23 mouse cellular contexts compared by ENCODE assay signal in genomic region chr10:99425265-99425664, GRCm38 (mm10).
A peak's percentile ranks its signal among the peaks of the same experiment; 100 is the strongest.
DNase-seq lines count a peak whose midpoint lies in the region; ATAC-seq and TF ChIP-seq lines count a peak whose summit lies in the region.
"Had no signal": no experiment of that assay in that cellular context is flagged by ENCODE, and none has a peak within 500 bp of the region (broad histone marks: within the 10 kb centered on the region; RNA-seq: fewer than 3 reads in every experiment).

No protein-coding gene starts in this region.

- 84% methylated on average over 4 of the region's 4 CpGs for WGBS in lung, postnatal 0 days
- 91% methylated on average over 4 of the region's 4 CpGs for WGBS in forebrain, embryonic 15.5 days

- no peak overlapping the region for H3K27ac ChIP-seq in lung, postnatal 0 days (ENCODE audit: low read length)
- no peak overlapping the region for H3K27ac ChIP-seq in forebrain, embryonic 15.5 days (replicated peaks)
- H3K27ac ChIP-seq: embryonic facial prominence, embryonic 15.5 days; forebrain, embryonic 10.5 days; heart, adult 2 months; heart, embryonic 15.5 days; hindbrain, embryonic 15.5 days had no signal

- DNase-seq in heart, adult 11 months: peak; percentile 21
- no peak for DNase-seq in heart, postnatal 4 days
- peak; percentile 48 for DNase-seq in lung, postnatal 0 days (ENCODE audit: low spot score)
- no peak for DNase-seq in lung, postnatal 4 days
- peak; percentile 72 for DNase-seq in 416B (ENCODE audit: low read depth)
- no peak for DNase-seq in layer of hippocampus, adult 8-10 months (ENCODE audit: low spot score in 2 of 2)
- DNase-seq: adrenal gland, postnatal 25 days; cerebellum, adult 2 months; cerebellum, postnatal 10 days; embryo, embryonic 11 days; gastrocnemius, postnatal 36 days; heart, adult 2 months; heart, postnatal 14 days had no signal

- H3K4me3 ChIP-seq in lung, postnatal 0 days (ENCODE audit: low read depth, low read length): no peak overlapping the region
- H3K4me3 ChIP-seq in forebrain, embryonic 15.5 days: no peak overlapping the region
- H3K4me3 ChIP-seq: embryonic facial prominence, embryonic 15.5 days; erythroblast, embryonic 14.5 days; forebrain, embryonic 10.5 days; heart, adult 2 months; heart, embryonic 15.5 days; hindbrain, embryonic 15.5 days had no signal

- no peaks in the 10 kb centered on the region for H3K4me1 ChIP-seq in lung, postnatal 0 days (ENCODE audit: insufficient read depth, low read depth, low read length)
- H3K4me1 ChIP-seq in forebrain, embryonic 15.5 days: no peaks in the 10 kb centered on the region
- H3K4me1 ChIP-seq: heart, embryonic 15.5 days; hindbrain, embryonic 15.5 days had no signal

- no peaks in the 10 kb centered on the region for H3K36me3 ChIP-seq in lung, postnatal 0 days (ENCODE audit: insufficient read depth, low read length)
- H3K36me3 ChIP-seq in forebrain, embryonic 15.5 days: no peaks in the 10 kb centered on the region
- H3K36me3 ChIP-seq: embryonic facial prominence, embryonic 15.5 days; forebrain, embryonic 10.5 days; heart, embryonic 15.5 days; hindbrain, embryonic 15.5 days had no signal

- no peak overlapping the region for H3K4me2 ChIP-seq in lung, postnatal 0 days (replicated peaks; ENCODE audit: low read depth, low read length)
- no peak overlapping the region for H3K4me2 ChIP-seq in forebrain, embryonic 15.5 days (replicated peaks)
- H3K4me2 ChIP-seq: embryonic facial prominence, embryonic 15.5 days; heart, embryonic 11.5 days; heart, embryonic 15.5 days; hindbrain, embryonic 15.5 days had no signal

- TF ChIP-seq CTCF in lung, postnatal 0 days (IDR thresholded peaks at IDR 0.05): no peak

- H3K9ac ChIP-seq in lung, postnatal 0 days (replicated peaks; ENCODE audit: low read depth): no peak overlapping the region
- H3K9ac ChIP-seq in forebrain, embryonic 15.5 days (replicated peaks): no peak overlapping the region
- H3K9ac ChIP-seq: embryonic facial prominence, embryonic 15.5 days; heart, embryonic 15.5 days; hindbrain, embryonic 15.5 days had no signal

- ATAC-seq in lung, postnatal 0 days: no peak
- ATAC-seq in megakaryocyte, adult 5-6 weeks (ENCODE audit: poor library complexity, severe bottlenecking): peak; percentile 95
- ATAC-seq in forebrain, embryonic 15.5 days (replicated peaks): no peak
- ATAC-seq: activated CD4-positive, CD25-positive, alpha-beta regulatory T cell, adult 4 months; forebrain, embryonic 14.5 days had no signal

- no peaks in the 10 kb centered on the region for H3K27me3 ChIP-seq in lung, postnatal 0 days (replicated peaks; ENCODE audit: insufficient read depth, low read length)
- no peaks in the 10 kb centered on the region for H3K27me3 ChIP-seq in forebrain, embryonic 15.5 days
- H3K27me3 ChIP-seq: embryonic facial prominence, embryonic 15.5 days; heart, embryonic 15.5 days; hindbrain, embryonic 15.5 days had no signal

- no peaks in the 10 kb centered on the region for H3K9me3 ChIP-seq in lung, postnatal 0 days (ENCODE audit: low read length)
- H3K9me3 ChIP-seq in forebrain, embryonic 15.5 days: no peaks in the 10 kb centered on the region
- H3K9me3 ChIP-seq: embryonic facial prominence, embryonic 15.5 days; forebrain, embryonic 10.5 days; heart, embryonic 15.5 days; hindbrain, embryonic 15.5 days had no signal

- no peak for TF ChIP-seq EP300 in lung, postnatal 0 days (IDR thresholded peaks at IDR 0.05)

Comparison
In these comparisons a context has a peak if more than half of its experiments do, and no peak if none do; other contexts are left out.
1. DNase-seq: peak in heart, adult 11 months (single experiment), lung, postnatal 0 days (single experiment) and 416B (single experiment); none in heart, postnatal 4 days (single experiment), lung, postnatal 4 days (0 of 2) and layer of hippocampus, adult 8-10 months (0 of 2).